Mouse (Mus musculus): ENCODE results near the gene Tspan33. TPM values are rescaled to one million over a fixed set of nuclear protein-coding genes. Genes with fewer than 3 reads are reported as not detected.
"Not testable (repeated sequence)": the region's sequence is repeated elsewhere in the genome, so short reads cannot be mapped to it uniquely, and the experiment has no call there.

Gene Tspan33
- polyA plus RNA-seq, 1 experiment from 2014 or later = 2.8 TPM

DNA sequence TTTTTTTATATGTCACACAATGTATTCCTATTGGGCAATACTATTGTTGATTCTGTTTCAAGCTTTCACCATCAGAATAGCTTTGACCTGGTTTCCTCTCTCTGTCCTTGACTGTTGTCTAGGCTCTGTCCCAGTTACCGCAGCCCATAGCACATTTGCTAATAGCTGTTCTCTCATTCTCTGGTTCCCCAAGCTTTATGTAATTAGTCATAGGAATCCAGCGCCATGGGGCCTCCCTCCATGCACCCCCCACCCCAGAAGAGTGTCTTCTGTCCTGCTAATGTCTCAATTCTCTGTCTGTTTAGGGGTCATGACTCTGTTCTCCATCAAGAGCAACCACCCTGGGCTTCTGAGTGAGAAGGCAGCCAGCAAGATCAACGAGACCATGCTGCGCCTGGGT, 62.5 kb downstream of the Tspan33 start:
- Histone ChIP-seq H3K27me3 (ENCODE audit: control insufficient read depth, insufficient read depth, low read length) (no peaks in the 10 kb centered on the region), H3K9ac (ENCODE audit: low read length) (no peak overlapping the region), H3K4me3 (ENCODE audit: low read length) (no peak overlapping the region), H3K27ac (ENCODE audit: low read length) (no peak overlapping the region), H3K4me1 (ENCODE audit: control insufficient read depth, insufficient read depth, low read length) (no peaks in the 10 kb centered on the region), H3K36me3 (ENCODE audit: control insufficient read depth, insufficient read depth) (peaks cover 28% of the 10 kb centered on the region), H3K4me2 (ENCODE audit: low read depth, low read length) (no peak overlapping the region), H3K9me3 (replicated peaks; ENCODE audit: control insufficient read depth, low read length) (no peaks in the 10 kb centered on the region)
- ATAC-seq (replicated peaks; ENCODE audit: extremely low read depth, insufficient read depth, low FRiP score) = no peak
- WGBS = 88% methylated on average over 4 of the region's 4 CpGs

DNA sequence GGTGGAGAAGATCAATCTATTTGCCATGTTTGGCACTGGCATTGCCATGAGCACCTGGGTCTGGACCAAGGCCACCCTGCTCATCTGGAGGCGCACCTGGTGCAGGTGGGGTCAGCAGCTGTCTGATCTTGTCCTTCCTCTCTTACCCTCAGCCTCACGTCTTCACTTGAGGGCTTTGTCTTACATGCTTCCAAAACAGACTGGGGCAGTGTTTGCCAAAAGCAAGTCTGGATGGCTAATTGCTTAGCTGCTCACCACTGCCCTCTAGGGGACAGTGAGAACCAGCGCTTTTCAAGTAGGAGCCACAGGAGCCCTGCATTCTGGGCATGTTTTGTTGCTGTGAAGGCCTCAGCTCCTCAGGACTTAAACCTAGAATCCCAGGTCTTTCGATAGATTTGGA, 64.4 kb downstream of the Tspan33 start:
- Histone ChIP-seq H3K27ac (ENCODE audit: low read length) (no peak overlapping the region), H3K9me3 (replicated peaks; ENCODE audit: control insufficient read depth, low read length) (no peaks in the 10 kb centered on the region), H3K36me3 (ENCODE audit: control insufficient read depth, insufficient read depth) (peaks cover 30% of the 10 kb centered on the region), H3K4me3 (ENCODE audit: low read length) (no peak overlapping the region), H3K27me3 (ENCODE audit: control insufficient read depth, insufficient read depth, low read length) (no peaks in the 10 kb centered on the region), H3K4me1 (ENCODE audit: control insufficient read depth, insufficient read depth, low read length) (no peaks in the 10 kb centered on the region), H3K9ac (ENCODE audit: low read length) (no peak overlapping the region), H3K4me2 (ENCODE audit: low read depth, low read length) (no peak overlapping the region)
- WGBS = 30% methylated on average over 4 of the region's 4 CpGs
- ATAC-seq (replicated peaks; ENCODE audit: extremely low read depth, insufficient read depth, low FRiP score) = no peak

DNA sequence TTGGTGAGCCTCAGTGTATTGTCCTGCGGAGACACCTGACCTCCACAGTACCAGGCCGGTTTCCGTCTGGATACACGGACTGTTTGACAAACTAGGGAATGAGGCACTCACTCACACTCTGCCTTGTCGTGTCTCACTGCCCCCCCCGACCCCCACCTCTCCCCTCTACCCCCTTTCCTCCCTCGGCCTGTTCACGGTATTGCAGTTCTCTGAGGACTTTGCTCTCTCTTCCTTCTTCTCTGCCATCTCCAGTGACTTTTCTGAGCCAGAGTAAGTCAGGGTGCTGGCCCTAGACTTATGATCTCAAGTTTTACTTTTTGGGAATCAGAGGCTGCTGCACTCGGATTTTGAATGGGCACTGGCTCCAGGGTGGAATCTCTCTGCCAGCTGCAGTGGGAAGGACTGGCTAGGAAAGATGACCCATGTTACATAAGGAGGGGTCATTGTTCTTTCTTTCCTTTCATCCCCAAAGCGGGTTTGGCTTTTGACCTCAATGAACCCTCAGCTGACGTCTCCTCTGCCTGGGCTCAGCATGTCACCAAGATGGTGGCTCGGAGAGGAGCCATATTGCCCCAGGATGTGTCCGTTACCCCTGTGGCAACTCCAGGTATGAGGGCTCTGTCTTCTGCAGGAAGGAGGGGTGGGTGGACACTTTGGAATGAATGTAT, 65.1 kb downstream of the Tspan33 start:
- no peak for ATAC-seq (replicated peaks; ENCODE audit: extremely low read depth, insufficient read depth, low FRiP score)
- no peaks in the 10 kb centered on the region for H3K4me1 ChIP-seq (ENCODE audit: control insufficient read depth, insufficient read depth, low read length)
- no peaks in the 10 kb centered on the region for H3K27me3 ChIP-seq (ENCODE audit: control insufficient read depth, insufficient read depth, low read length)
- H3K4me3 ChIP-seq (ENCODE audit: low read length) = no peak overlapping the region
- H3K9me3 ChIP-seq (replicated peaks; ENCODE audit: control insufficient read depth, low read length) = no peaks in the 10 kb centered on the region
- peaks cover 30% of the 10 kb centered on the region for H3K36me3 ChIP-seq (ENCODE audit: control insufficient read depth, insufficient read depth)
- H3K27ac ChIP-seq (ENCODE audit: low read length) = no peak overlapping the region
- no peak overlapping the region for H3K9ac ChIP-seq (ENCODE audit: low read length)
- H3K4me2 ChIP-seq (ENCODE audit: low read depth, low read length) = no peak overlapping the region
- 83% methylated on average over 13 of the region's 13 CpGs for WGBS

DNA sequence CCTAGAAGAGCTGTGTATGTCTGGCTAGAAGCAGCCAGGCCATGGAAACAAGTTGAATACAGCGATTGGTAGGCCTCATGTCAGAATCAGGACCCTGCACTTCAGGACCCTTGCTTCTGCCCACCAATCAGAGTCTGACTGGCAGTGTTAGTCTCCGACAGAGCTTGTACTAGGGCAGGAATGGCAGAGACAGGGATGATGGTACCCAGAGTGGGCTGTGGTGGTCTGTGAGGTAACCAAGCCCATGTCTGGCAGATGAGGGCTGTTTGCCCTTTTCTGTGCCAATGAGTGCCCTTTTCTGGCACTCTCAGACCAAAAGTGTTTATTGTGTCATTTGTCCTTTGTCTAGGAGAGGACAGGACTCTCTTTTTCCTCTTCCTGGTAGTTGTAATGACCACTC, 66.4 kb downstream of the Tspan33 start:
- not testable (repeated sequence) for H3K4me2 ChIP-seq (ENCODE audit: low read depth, low read length); H3K27me3 ChIP-seq (ENCODE audit: control insufficient read depth, insufficient read depth, low read length); H3K4me1 ChIP-seq (ENCODE audit: control insufficient read depth, insufficient read depth, low read length); ATAC-seq (replicated peaks; ENCODE audit: extremely low read depth, insufficient read depth, low FRiP score); H3K9me3 ChIP-seq (replicated peaks; ENCODE audit: control insufficient read depth, low read length); H3K9ac ChIP-seq (ENCODE audit: low read length); H3K27ac ChIP-seq (ENCODE audit: low read length); H3K4me3 ChIP-seq (ENCODE audit: low read length)
- peaks cover 27% of the 10 kb centered on the region for H3K36me3 ChIP-seq (ENCODE audit: control insufficient read depth, insufficient read depth)
- 91% methylated on average over 2 of the region's 2 CpGs for WGBS

DNA sequence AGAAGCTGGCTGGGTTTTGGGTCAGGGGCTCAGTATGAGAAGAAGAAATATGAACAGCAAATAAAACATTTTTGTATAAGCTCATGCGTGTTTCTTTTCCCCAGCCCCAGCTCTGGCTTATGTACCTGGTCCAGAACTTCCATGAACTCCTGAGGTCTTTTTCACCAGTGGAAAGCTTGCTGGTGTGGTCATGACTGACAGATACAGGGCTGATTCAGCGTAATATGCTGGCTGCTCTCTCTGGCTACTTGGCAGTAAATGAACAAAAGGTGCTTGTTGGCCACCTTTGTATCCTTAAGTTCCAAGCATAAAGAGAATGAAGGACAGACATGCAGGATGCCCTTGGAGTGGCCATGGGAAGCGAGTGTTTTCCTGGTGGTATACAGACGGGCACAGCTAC, 67.3 kb downstream of the Tspan33 start:
- ATAC-seq (replicated peaks; ENCODE audit: extremely low read depth, insufficient read depth, low FRiP score) = no peak
- Histone ChIP-seq H3K9ac (ENCODE audit: low read length) (no peak overlapping the region), H3K27ac (ENCODE audit: low read length) (no peak overlapping the region), H3K36me3 (ENCODE audit: control insufficient read depth, insufficient read depth) (peaks cover 22% of the 10 kb centered on the region), H3K27me3 (ENCODE audit: control insufficient read depth, insufficient read depth, low read length) (no peaks in the 10 kb centered on the region), H3K9me3 (replicated peaks; ENCODE audit: control insufficient read depth, low read length) (no peaks in the 10 kb centered on the region), H3K4me3 (ENCODE audit: low read length) (no peak overlapping the region), H3K4me1 (ENCODE audit: control insufficient read depth, insufficient read depth, low read length) (no peaks in the 10 kb centered on the region), H3K4me2 (ENCODE audit: low read depth, low read length) (no peak overlapping the region)
- WGBS = 88% methylated on average over 4 of the region's 4 CpGs

DNA sequence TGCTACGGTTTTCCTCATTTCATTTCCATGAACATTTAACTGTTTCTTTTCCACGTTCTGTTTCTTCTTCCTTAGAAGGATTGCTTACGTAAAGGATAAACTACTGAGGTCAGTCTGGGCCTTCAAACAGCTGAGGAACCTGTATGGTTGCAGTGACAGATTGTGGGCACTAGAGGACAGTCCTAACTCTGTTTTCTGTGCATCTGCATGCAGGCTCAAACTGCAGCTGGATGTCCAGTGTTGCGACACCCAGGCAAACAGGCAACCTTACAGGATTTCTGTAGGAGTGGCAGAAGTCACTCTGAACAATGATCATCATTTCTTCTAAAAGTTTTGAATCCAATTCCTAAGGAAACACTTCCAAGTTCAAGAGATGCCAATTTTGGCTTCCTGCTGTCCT, 68.5 kb downstream of the Tspan33 start:
- Histone ChIP-seq H3K27me3 (ENCODE audit: control insufficient read depth, insufficient read depth, low read length) (no peaks in the 10 kb centered on the region), H3K27ac (ENCODE audit: low read length) (no peak overlapping the region), H3K4me3 (ENCODE audit: low read length) (no peak overlapping the region), H3K36me3 (ENCODE audit: control insufficient read depth, insufficient read depth) (peaks cover 14% of the 10 kb centered on the region), H3K4me1 (ENCODE audit: control insufficient read depth, insufficient read depth, low read length) (no peaks in the 10 kb centered on the region), H3K4me2 (ENCODE audit: low read depth, low read length) (no peak overlapping the region), H3K9ac (ENCODE audit: low read length) (no peak overlapping the region), H3K9me3 (replicated peaks; ENCODE audit: control insufficient read depth, low read length) (no peaks in the 10 kb centered on the region)
- no peak for ATAC-seq (replicated peaks; ENCODE audit: extremely low read depth, insufficient read depth, low FRiP score)
- 70% methylated on average over 4 of the region's 4 CpGs for WGBS

DNA sequence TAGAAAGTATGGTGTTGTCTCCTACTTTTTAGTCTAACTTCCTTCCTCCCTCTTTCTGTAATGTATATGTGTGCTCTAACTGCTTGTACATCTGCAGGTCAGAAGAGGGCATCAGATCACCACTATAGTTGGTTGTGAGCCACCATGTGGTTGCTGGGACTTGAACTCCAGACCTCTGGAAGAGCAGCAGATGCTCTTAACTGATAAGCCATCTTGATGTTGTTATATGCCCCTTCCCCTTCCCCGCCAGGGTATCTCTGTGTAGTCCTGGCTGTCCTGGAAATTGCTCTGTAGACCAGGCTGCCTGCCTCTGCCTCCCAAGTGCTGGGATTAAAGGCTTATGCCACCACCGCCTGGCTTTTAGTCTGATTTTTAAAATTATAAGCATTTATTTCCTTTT, 72.9 kb downstream of the Tspan33 start:
- Histone ChIP-seq H3K27me3 (ENCODE audit: control insufficient read depth, insufficient read depth, low read length) (no peaks in the 10 kb centered on the region), H3K9ac (ENCODE audit: low read length) (no peak overlapping the region), H3K27ac (ENCODE audit: low read length) (no peak overlapping the region), H3K36me3 (ENCODE audit: control insufficient read depth, insufficient read depth) (no peaks in the 10 kb centered on the region), H3K4me2 (ENCODE audit: low read depth, low read length) (no peak overlapping the region), H3K9me3 (replicated peaks; ENCODE audit: control insufficient read depth, low read length) (no peaks in the 10 kb centered on the region), H3K4me3 (ENCODE audit: low read length) (no peak overlapping the region), H3K4me1 (ENCODE audit: control insufficient read depth, insufficient read depth, low read length) (peaks cover 8% of the 10 kb centered on the region; the same call in 1 of the 2 replicates)
- ATAC-seq (replicated peaks; ENCODE audit: extremely low read depth, insufficient read depth, low FRiP score) = no peak
- WGBS = 80% methylated on average over 2 of the region's 2 CpGs

Other genes with a start within 250 kb of the Tspan33 start
- gene Atp6v1f, start 226.5 kb upstream of the Tspan33 start, polyA plus RNA-seq (2015; fragmentation: Nextera tagmentation; extraction: Ambion mirVana) = 197 and 199 TPM in 2 replicates
- not detected in 2 replicates for gene Atp6v1fnb, start 222.8 kb upstream of the Tspan33 start, polyA plus RNA-seq (2015; fragmentation: Nextera tagmentation; extraction: Ambion mirVana)
- 9.2 and 9.5 TPM in 2 replicates for gene Kcp, start 186.3 kb upstream of the Tspan33 start, polyA plus RNA-seq (2015; fragmentation: Nextera tagmentation; extraction: Ambion mirVana)
- gene Irf5, start 167.6 kb upstream of the Tspan33 start, polyA plus RNA-seq (2015; fragmentation: Nextera tagmentation; extraction: Ambion mirVana) = 5.4 and 5.7 TPM in 2 replicates
- gene Tnpo3, start 84.3 kb upstream of the Tspan33 start, polyA plus RNA-seq (2015; fragmentation: Nextera tagmentation; extraction: Ambion mirVana) = 63.5 and 66.4 TPM in 2 replicates
- gene Smo, start 41.3 kb downstream of the Tspan33 start, polyA plus RNA-seq (2015; fragmentation: Nextera tagmentation; extraction: Ambion mirVana) = 15.8 and 16.4 TPM in 2 replicates
- gene Ahcyl2, start 73.8 kb downstream of the Tspan33 start, polyA plus RNA-seq (2015; fragmentation: Nextera tagmentation; extraction: Ambion mirVana) = 6.7 and 7.8 TPM in 2 replicates
- gene Strip2, start 222.8 kb downstream of the Tspan33 start, polyA plus RNA-seq (2015; fragmentation: Nextera tagmentation; extraction: Ambion mirVana) = 66.6 and 72.8 TPM in 2 replicates